27 mouse cellular contexts compared by ENCODE assay signal in the genomic region with DNA sequence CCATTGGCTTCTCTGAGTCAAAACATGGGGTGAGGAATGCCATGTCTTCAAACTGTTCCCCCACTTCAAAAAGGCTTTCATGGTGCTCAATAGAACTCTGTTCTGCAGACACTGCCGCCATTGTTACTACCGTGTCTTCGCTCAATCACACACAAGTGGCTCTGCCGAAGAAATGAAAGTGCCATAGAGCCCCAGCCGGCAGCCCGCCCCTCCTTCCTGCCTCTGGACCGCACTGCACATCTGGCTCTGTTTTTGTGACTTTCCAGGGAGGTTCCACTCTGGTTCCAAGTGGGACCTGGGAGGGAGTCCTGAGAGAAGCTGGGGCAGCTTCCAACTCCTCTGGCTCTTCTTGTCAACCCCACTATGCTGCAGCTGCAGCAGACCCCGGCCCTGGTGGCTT. TPM values are rescaled to one million over a fixed set of nuclear protein-coding genes. Genes with fewer than 3 reads are reported as not detected.
DNase-seq lines count a peak whose midpoint lies in the region; ATAC-seq and TF ChIP-seq lines count a peak whose summit lies in the region.
"Had no signal": no experiment of that assay in that cellular context is flagged by ENCODE, and none has a peak within 500 bp of the region (broad histone marks: within the 10 kb centered on the region; RNA-seq: fewer than 3 reads in every experiment).

No protein-coding gene starts in this region.

- no peak overlapping the region for H3K27ac ChIP-seq in forebrain, postnatal 0 days (ENCODE audit: low read depth, low read length)
- H3K27ac ChIP-seq in forebrain, embryonic 12.5 days = no peak overlapping the region
- H3K27ac ChIP-seq in midbrain, postnatal 0 days (ENCODE audit: low read depth, low read length) = no peak overlapping the region
- no peak overlapping the region for H3K27ac ChIP-seq in midbrain, embryonic 15.5 days
- no peak overlapping the region for H3K27ac ChIP-seq in hindbrain, embryonic 16.5 days (ENCODE audit: low read depth, low read length)
- H3K27ac ChIP-seq in stomach, embryonic 16.5 days (ENCODE audit: low read length) = no peak overlapping the region
- H3K27ac ChIP-seq: heart, embryonic 13.5 days; intestine, embryonic 15.5 days; kidney, embryonic 15.5 days; left cerebral cortex, adult 2 months; midbrain, embryonic 12.5 days had no signal

- 0 out of 2 replicates have a peak, but pooled peaks have one; percentile 14 for ATAC-seq in forebrain, postnatal 0 days
- ATAC-seq in forebrain, embryonic 12.5 days (ENCODE audit: low FRiP score) = no peak
- no peak for ATAC-seq in midbrain, postnatal 0 days (ENCODE audit: low FRiP score)
- no peak for ATAC-seq in midbrain, embryonic 15.5 days (replicated peaks)
- peak; percentile 52; the same call in 1 of the 2 replicates for ATAC-seq in hindbrain, embryonic 16.5 days
- peak; percentile 17; the same call in 1 of the 2 replicates for ATAC-seq in stomach, embryonic 16.5 days (ENCODE audit: insufficient read depth, low FRiP score)
- ATAC-seq: intestine, embryonic 15.5 days; liver, postnatal 0 days had no signal

- no peak overlapping the region for H3K4me3 ChIP-seq in forebrain, postnatal 0 days (ENCODE audit: low read depth, low read length)
- H3K4me3 ChIP-seq in forebrain, embryonic 12.5 days (replicated peaks) = no peak overlapping the region
- no peak overlapping the region for H3K4me3 ChIP-seq in midbrain, postnatal 0 days (ENCODE audit: low read depth, low read length)
- H3K4me3 ChIP-seq in midbrain, embryonic 15.5 days = no peak overlapping the region
- H3K4me3 ChIP-seq in hindbrain, embryonic 16.5 days (ENCODE audit: low read length) = no peak overlapping the region
- no peak overlapping the region for H3K4me3 ChIP-seq in stomach, embryonic 16.5 days (replicated peaks; ENCODE audit: low read length)
- H3K4me3 ChIP-seq: heart, embryonic 13.5 days; intestine, embryonic 15.5 days; kidney, embryonic 15.5 days; left cerebral cortex, adult 2 months; midbrain, embryonic 12.5 days had no signal

- 63% methylated on average over 8 of the region's 8 CpGs for WGBS in forebrain, postnatal 0 days
- WGBS in forebrain, embryonic 12.5 days = 65% methylated on average over 8 of the region's 8 CpGs
- WGBS in midbrain, postnatal 0 days = 70% methylated on average over 8 of the region's 8 CpGs
- WGBS in midbrain, embryonic 15.5 days = 66% methylated on average over 8 of the region's 8 CpGs
- 60% methylated on average over 8 of the region's 8 CpGs for WGBS in hindbrain, embryonic 16.5 days
- WGBS in stomach, embryonic 16.5 days = 69% methylated on average over 8 of the region's 8 CpGs

- no peak for DNase-seq in forebrain, postnatal 0 days
- peak; percentile 34 for DNase-seq in midbrain, postnatal 0 days (ENCODE audit: low spot score)
- no peak for DNase-seq in testis, postnatal 10 days (ENCODE audit: low spot score)
- DNase-seq in thymus, postnatal 10 days (ENCODE audit: low spot score in 2 of 2) = no peak
- DNase-seq: adrenal gland, adult 2 months; cerebellum, adult 11 months; cerebellum, postnatal 14 days; heart, postnatal 36 days; liver; liver, postnatal 0 days; lung, postnatal 36 days; right cerebral cortex, postnatal 14 days; thymus, postnatal 4 days had no signal

- H3K9me3 ChIP-seq in forebrain, postnatal 0 days (ENCODE audit: low read length) = no peaks in the 10 kb centered on the region
- H3K9me3 ChIP-seq in forebrain, embryonic 12.5 days = no peaks in the 10 kb centered on the region
- no peaks in the 10 kb centered on the region for H3K9me3 ChIP-seq in midbrain, postnatal 0 days (ENCODE audit: low read length)
- no peaks in the 10 kb centered on the region for H3K9me3 ChIP-seq in midbrain, embryonic 15.5 days
- no peaks in the 10 kb centered on the region for H3K9me3 ChIP-seq in hindbrain, embryonic 16.5 days (ENCODE audit: control insufficient read depth, low read length)
- H3K9me3 ChIP-seq in stomach, embryonic 16.5 days (replicated peaks; ENCODE audit: control insufficient read depth, low read length) = no peaks in the 10 kb centered on the region
- H3K9me3 ChIP-seq: heart, embryonic 13.5 days; intestine, embryonic 15.5 days; kidney, embryonic 15.5 days; midbrain, embryonic 12.5 days had no signal

- TF ChIP-seq CTCF in forebrain, postnatal 0 days (IDR thresholded peaks at IDR 0.05; ENCODE audit: low read depth) = no peak
- no peak for TF ChIP-seq CTCF in midbrain, postnatal 0 days (IDR thresholded peaks at IDR 0.05)

- no peak overlapping the region for H3K9ac ChIP-seq in forebrain, postnatal 0 days
- H3K9ac ChIP-seq in forebrain, embryonic 12.5 days = no peak overlapping the region
- H3K9ac ChIP-seq in midbrain, postnatal 0 days (replicated peaks; ENCODE audit: low read length, poor library complexity, severe bottlenecking) = no peak overlapping the region
- H3K9ac ChIP-seq in midbrain, embryonic 15.5 days = no peak overlapping the region
- no peak overlapping the region for H3K9ac ChIP-seq in hindbrain, embryonic 16.5 days (ENCODE audit: low read depth, low read length)
- H3K9ac ChIP-seq in stomach, embryonic 16.5 days (ENCODE audit: low read length) = no peak overlapping the region
- H3K9ac ChIP-seq: heart, embryonic 13.5 days; intestine, embryonic 15.5 days; kidney, embryonic 15.5 days; liver, postnatal 0 days; midbrain, embryonic 12.5 days had no signal

- H3K27me3 ChIP-seq in forebrain, postnatal 0 days (ENCODE audit: insufficient read depth, low read length) = no peaks in the 10 kb centered on the region
- H3K27me3 ChIP-seq in forebrain, embryonic 12.5 days = 0 out of 2 replicates have a peak, but pooled peaks cover 5% of the 10 kb centered on the region
- no peaks in the 10 kb centered on the region for H3K27me3 ChIP-seq in midbrain, postnatal 0 days (ENCODE audit: insufficient read depth, low read length)
- no peaks in the 10 kb centered on the region for H3K27me3 ChIP-seq in midbrain, embryonic 15.5 days (replicated peaks)
- H3K27me3 ChIP-seq in hindbrain, embryonic 16.5 days (replicated peaks; ENCODE audit: control insufficient read depth, insufficient read depth, low read length) = no peaks in the 10 kb centered on the region
- no peaks in the 10 kb centered on the region for H3K27me3 ChIP-seq in stomach, embryonic 16.5 days (ENCODE audit: control insufficient read depth, insufficient read depth, low read length)
- H3K27me3 ChIP-seq: CH12.LX; intestine, embryonic 15.5 days had no signal

- no peak overlapping the region for H3K4me2 ChIP-seq in forebrain, postnatal 0 days (ENCODE audit: low read depth)
- H3K4me2 ChIP-seq in forebrain, embryonic 12.5 days = no peak overlapping the region
- no peak overlapping the region for H3K4me2 ChIP-seq in midbrain, postnatal 0 days (ENCODE audit: low read depth, low read length, poor library complexity, severe bottlenecking)
- H3K4me2 ChIP-seq in midbrain, embryonic 15.5 days = no peak overlapping the region
- no peak overlapping the region for H3K4me2 ChIP-seq in hindbrain, embryonic 16.5 days (ENCODE audit: low read length)
- H3K4me2 ChIP-seq in stomach, embryonic 16.5 days (ENCODE audit: low read depth, low read length) = no peak overlapping the region
- H3K4me2 ChIP-seq: heart, embryonic 13.5 days; intestine, embryonic 15.5 days; kidney, embryonic 15.5 days; midbrain, embryonic 12.5 days had no signal

- no peaks in the 10 kb centered on the region for H3K4me1 ChIP-seq in forebrain, postnatal 0 days (ENCODE audit: insufficient read depth)
- peaks cover 34% of the 10 kb centered on the region for H3K4me1 ChIP-seq in forebrain, embryonic 12.5 days
- H3K4me1 ChIP-seq in midbrain, postnatal 0 days (ENCODE audit: insufficient read depth, low read length) = no peaks in the 10 kb centered on the region
- peaks cover 13% of the 10 kb centered on the region for H3K4me1 ChIP-seq in midbrain, embryonic 15.5 days
- H3K4me1 ChIP-seq in hindbrain, embryonic 16.5 days (ENCODE audit: control insufficient read depth, insufficient read depth, low read depth, low read length) = peaks cover 15% of the 10 kb centered on the region
- H3K4me1 ChIP-seq in stomach, embryonic 16.5 days (ENCODE audit: control insufficient read depth, insufficient read depth, low read length) = peaks cover 6% of the 10 kb centered on the region; the same call in 1 of the 2 replicates

- no peaks in the 10 kb centered on the region for H3K36me3 ChIP-seq in forebrain, postnatal 0 days (ENCODE audit: insufficient read depth)
- H3K36me3 ChIP-seq in forebrain, embryonic 12.5 days (replicated peaks) = no peaks in the 10 kb centered on the region
- no peaks in the 10 kb centered on the region for H3K36me3 ChIP-seq in midbrain, postnatal 0 days (ENCODE audit: insufficient read depth, low read length)
- no peaks in the 10 kb centered on the region for H3K36me3 ChIP-seq in midbrain, embryonic 15.5 days (replicated peaks)
- no peaks in the 10 kb centered on the region for H3K36me3 ChIP-seq in hindbrain, embryonic 16.5 days (ENCODE audit: control insufficient read depth, insufficient read depth, low read length)
- H3K36me3 ChIP-seq in stomach, embryonic 16.5 days (ENCODE audit: control insufficient read depth, insufficient read depth, low read length) = no peaks in the 10 kb centered on the region
- H3K36me3 ChIP-seq: heart, embryonic 13.5 days; intestine, embryonic 15.5 days; kidney, embryonic 15.5 days; midbrain, embryonic 12.5 days had no signal

RNA-seq across cellular contexts. Expression of a gene that starts 49.3 kb away (rescaled TPM):
- 0.54 and 0.90 TPM in 2 replicates for total RNA-seq in forebrain, postnatal 0 days (2014; rRNA removed)
- polyA plus RNA-seq in forebrain, postnatal 0 days (2015; fragmentation: Nextera tagmentation; extraction: Ambion mirVana) = not detected in 2 replicates
- polyA plus RNA-seq in forebrain, embryonic 12.5 days (2016; fragmentation: Nextera tagmentation; extraction: Ambion mirVana) = 0.23 TPM in 1 of 2 replicates, not detected in the other
- total RNA-seq in midbrain, postnatal 0 days (2014; rRNA removed) = not detected in 2 replicates
- 0.19 TPM in 1 of 2 replicates, not detected in the other for polyA plus RNA-seq in midbrain, postnatal 0 days (2015; fragmentation: Nextera tagmentation; extraction: Ambion mirVana)
- polyA plus RNA-seq in midbrain, embryonic 15.5 days (2015; fragmentation: Nextera tagmentation; extraction: Ambion mirVana) = not detected in 2 replicates
- polyA plus RNA-seq in hindbrain, embryonic 16.5 days (2015; fragmentation: Nextera tagmentation; extraction: Ambion mirVana) = not detected in 2 replicates
- polyA plus RNA-seq in stomach, embryonic 16.5 days (2015; fragmentation: Nextera tagmentation; extraction: Ambion mirVana) = not detected in 2 replicates
- total RNA-seq: adrenal gland, adult 2 months; CH12.LX; heart, postnatal 36 days; left cerebral cortex, adult 2 months had no signal
- polyA plus RNA-seq: adrenal gland, adult 2 months; brain, embryonic 14.5 days; forebrain, embryonic 11.5 days; gonadal fat pad, adult 2 months; heart, embryonic 13.5 days; intestine, embryonic 15.5 days; kidney, embryonic 15.5 days; liver, postnatal 0 days; midbrain, embryonic 12.5 days; spleen, adult 2 months had no signal

Comparison
In these comparisons a context has a peak if more than half of its experiments do, and no peak if none do; other contexts are left out.
1. ATAC-seq: peak in forebrain, postnatal 0 days (single experiment), hindbrain, embryonic 16.5 days (single experiment) and stomach, embryonic 16.5 days (single experiment); none in forebrain, embryonic 12.5 days (single experiment), midbrain, postnatal 0 days (single experiment) and midbrain, embryonic 15.5 days (single experiment).